Mouse (Mus musculus) embryonic facial prominence, embryonic 11.5 days (tissue): ENCODE results near the gene AC170998.1. TPM values are rescaled to one million over a fixed set of nuclear protein-coding genes. Genes with fewer than 3 reads are reported as not detected.

Experiments
- ATAC-seq: fragments of 200-750 bp; cut with Nextera tagmentation; replicated peaks from 2 replicates; pipeline ENCODE4 v1.8.0; 2017; ENCODE audit warnings: low read depth; ENCODE audit not compliant: insufficient number of reproducible peaks, low FRiP score, low TSS enrichment
- DNase-seq: peaks from one replicate; pipeline ENCODE4 v3.0.0-alpha.2; 2015; ENCODE audit warnings: low spot score
- H3K27ac ChIP-seq: fragments of 300-500 bp; sonication (generic); replicated peaks from 2 replicates; pipeline ENCODE4 v1.5.1; 2014; ENCODE audit warnings: mild to moderate bottlenecking, low read depth, low read length, control low read depth
- H3K27me3 ChIP-seq: fragments of 300-500 bp; sonication (generic); 2 replicates; pipeline ENCODE4 v1.6.1; 2014; ENCODE audit warnings: mild to moderate bottlenecking, low read length, moderate library complexity, mixed read lengths; ENCODE audit not compliant: control insufficient read depth, insufficient read depth
- H3K36me3 ChIP-seq: fragments of 300-500 bp; sonication (generic); replicated peaks from 2 replicates; pipeline ENCODE4 v1.6.1; 2014; ENCODE audit warnings: low read depth, mild to moderate bottlenecking, low read length, moderate library complexity, mixed read lengths; ENCODE audit not compliant: control insufficient read depth, insufficient read depth
- H3K4me1 ChIP-seq: fragments of 300-500 bp; sonication (generic); 2 replicates; pipeline ENCODE4 v1.6.1; 2014; ENCODE audit warnings: low read length, mixed read lengths; ENCODE audit not compliant: control insufficient read depth, insufficient read depth
- H3K4me2 ChIP-seq: fragments of 300-500 bp; sonication (generic); 2 replicates; pipeline ENCODE4 v1.6.1; 2014; ENCODE audit warnings: low read depth, mild to moderate bottlenecking, control low read depth, low read length, moderate library complexity
- H3K4me3 ChIP-seq: fragments of 300-500 bp; sonication (generic); 2 replicates; pipeline ENCODE4 v1.5.1; 2014; ENCODE audit warnings: low read depth, low read length, control low read depth
- H3K9ac ChIP-seq: fragments of 300-500 bp; sonication (generic); replicated peaks from 2 replicates; pipeline ENCODE4 v1.6.1; 2014; ENCODE audit warnings: mild to moderate bottlenecking, control low read depth, low read length
- H3K9me3 ChIP-seq: fragments of 300-500 bp; sonication (generic); replicated peaks from 2 replicates; pipeline ENCODE4 v1.6.1; 2016; ENCODE audit warnings: mild to moderate bottlenecking, low read length, inconsistent platforms, mixed read lengths; ENCODE audit not compliant: control insufficient read depth
- WGBS: fragments of 180-500 bp; shearing (Covaris S2); extraction: QIAGEN DNeasy Blood & Tissue Kit; methylation state at CpG from one replicate; pipeline ENCODE4 v1.1.7; 2014; 5-methylcytosine and 5-hydroxymethylcytosine counted together
- polyA plus RNA-seq: library from polyadenylated mRNA; unstranded; fragments of >200 nt; fragmentation: Nextera tagmentation; extraction: Ambion mirVana; gene quantifications from 2 replicates; pipeline ENCODE4 v1.2.1, GENCODE M21; 2014

AC170998.1 gene
- polyA plus RNA-seq, 1 experiment from 2014 or later, result 0.62 TPM

GRCm38 (mm10) chr17:28691687-28692340 is 34.1 kb upstream of the AC170998.1 start:
- Histone ChIP-seq H3K4me2 (peak overlapping the region; percentile 70), H3K9ac (peak overlapping the region; percentile 93), H3K27ac (peak overlapping the region; percentile 92), H3K27me3 (peaks cover 3% of the 10 kb centered on the region; the same call in 1 of the 2 replicates), H3K36me3 (no peaks in the 10 kb centered on the region), H3K4me3 (peak overlapping the region; percentile 98), H3K9me3 (no peaks in the 10 kb centered on the region), H3K4me1 (peaks cover 4% of the 10 kb centered on the region)
- under 1% methylated on average over 53 of the region's 53 CpGs for WGBS
- ATAC-seq, result peak; percentile 61
- DNase-seq, result peak; percentile 52

GRCm38 (mm10) chr17:28692341-28692710 is 33.6 kb upstream of the AC170998.1 start:
- DNase-seq, result peak; percentile 44
- Histone ChIP-seq H3K4me1 (peaks cover 4% of the 10 kb centered on the region), H3K9ac (peak overlapping the region; percentile 93), H3K36me3 (no peaks in the 10 kb centered on the region), H3K27ac (no peak overlapping the region), H3K27me3 (peaks cover 3% of the 10 kb centered on the region; the same call in 1 of the 2 replicates), H3K4me2 (peak overlapping the region; percentile 70), H3K9me3 (no peaks in the 10 kb centered on the region), H3K4me3 (peak overlapping the region; percentile 98)
- no peak for ATAC-seq
- WGBS, result under 1% methylated on average over 18 of the region's 18 CpGs

DNA sequence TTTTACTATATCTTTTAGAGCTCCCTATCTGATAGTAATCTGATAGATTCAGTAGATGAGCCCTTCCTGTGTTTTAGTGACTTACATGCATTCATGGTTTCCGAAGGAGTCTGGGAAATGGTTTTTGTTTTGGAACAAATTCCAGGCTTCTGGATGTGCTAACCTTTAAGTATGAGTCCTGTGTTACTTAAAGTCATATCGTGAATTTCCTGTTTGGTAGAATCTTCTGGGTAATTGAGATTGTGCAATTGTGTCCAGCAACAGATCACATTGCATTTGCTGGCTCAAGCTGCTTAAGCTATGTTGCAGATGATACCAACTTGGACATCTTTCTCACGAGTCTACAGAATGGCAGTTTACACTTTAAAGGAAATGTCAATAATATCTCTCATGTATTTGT is 32.8 kb upstream of the AC170998.1 start:
- Histone ChIP-seq H3K4me2 (peak overlapping the region; percentile 70), H3K27ac (no peak overlapping the region), H3K36me3 (no peaks in the 10 kb centered on the region), H3K27me3 (peaks cover 3% of the 10 kb centered on the region; the same call in 1 of the 2 replicates), H3K9me3 (no peaks in the 10 kb centered on the region), H3K4me3 (peak overlapping the region; percentile 98), H3K9ac (no peak overlapping the region), H3K4me1 (peaks cover 7% of the 10 kb centered on the region)
- WGBS, result 40% methylated on average over 3 of the region's 3 CpGs
- ATAC-seq, result no peak
- no peak for DNase-seq

- DNase-seq, result no peak
- H3K4me1 ChIP-seq, result peaks cover 7% of the 10 kb centered on the region
- no peaks in the 10 kb centered on the region for H3K9me3 ChIP-seq
- peaks cover 3% of the 10 kb centered on the region; the same call in 1 of the 2 replicates for H3K27me3 ChIP-seq
- no peak for ATAC-seq
- no peak overlapping the region for H3K27ac ChIP-seq
- H3K9ac ChIP-seq, result no peak overlapping the region
- H3K4me2 ChIP-seq, result no peak overlapping the region
- H3K36me3 ChIP-seq, result no peaks in the 10 kb centered on the region
- 69% methylated on average over 2 of the region's 2 CpGs for WGBS
- no peak overlapping the region for H3K4me3 ChIP-seq
These were observed 31.8 kb upstream of the AC170998.1 start for GRCm38 (mm10) chr17:28694078-28694477.

DNA sequence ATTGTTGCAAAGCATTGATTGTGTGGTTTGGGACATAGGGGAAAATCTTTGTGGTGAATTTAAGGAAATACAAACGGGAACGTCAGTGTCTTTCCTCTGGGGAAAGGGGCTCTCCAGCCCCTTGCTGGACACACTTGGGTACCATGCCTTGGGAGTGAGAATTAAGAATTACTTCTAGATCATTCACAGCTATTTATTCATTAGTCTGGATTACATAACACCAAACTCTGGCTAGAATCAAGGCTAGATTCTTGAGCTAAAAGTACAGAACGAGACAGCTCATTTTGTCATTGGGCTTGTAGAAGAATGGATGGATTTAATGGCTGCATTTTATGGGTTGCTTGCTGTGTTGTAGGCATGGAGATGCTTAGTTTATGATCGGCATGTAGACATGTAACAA is 31.1 kb upstream of the AC170998.1 start:
- Histone ChIP-seq H3K27me3 (no peaks in the 10 kb centered on the region), H3K4me3 (no peak overlapping the region), H3K9me3 (no peaks in the 10 kb centered on the region), H3K4me1 (peaks cover 3% of the 10 kb centered on the region), H3K4me2 (no peak overlapping the region), H3K36me3 (no peaks in the 10 kb centered on the region), H3K27ac (no peak overlapping the region), H3K9ac (no peak overlapping the region)
- no peak for DNase-seq
- no peak for ATAC-seq
- WGBS, result 74% methylated on average over 4 of the region's 4 CpGs

GRCm38 (mm10) chr17:28696641-28697040 is 29.2 kb upstream of the AC170998.1 start:
- no peak overlapping the region for H3K4me2 ChIP-seq
- no peak for ATAC-seq
- DNase-seq, result no peak
- H3K27ac ChIP-seq, result no peak overlapping the region
- H3K9me3 ChIP-seq, result no peaks in the 10 kb centered on the region
- peaks cover 3% of the 10 kb centered on the region; the same call in 1 of the 2 replicates for H3K4me1 ChIP-seq
- H3K36me3 ChIP-seq, result no peaks in the 10 kb centered on the region
- no peak overlapping the region for H3K9ac ChIP-seq
- WGBS, result 58% methylated on average over 2 of the region's 2 CpGs
- H3K27me3 ChIP-seq, result no peaks in the 10 kb centered on the region
- no peak overlapping the region for H3K4me3 ChIP-seq

GRCm38 (mm10) chr17:28697290-28698195 is 28.3 kb upstream of the AC170998.1 start:
- DNase-seq, result peak; percentile 33
- Histone ChIP-seq H3K27me3 (no peaks in the 10 kb centered on the region), H3K9me3 (no peaks in the 10 kb centered on the region), H3K36me3 (no peaks in the 10 kb centered on the region), H3K4me3 (no peak overlapping the region), H3K9ac (no peak overlapping the region), H3K27ac (no peak overlapping the region), H3K4me2 (no peak overlapping the region), H3K4me1 (peaks cover 3% of the 10 kb centered on the region; the same call in 1 of the 2 replicates)
- no peak for ATAC-seq
- WGBS, result 76% methylated on average over 13 of the region's 13 CpGs

GRCm38 (mm10) chr17:28698245-28698644 is 27.6 kb upstream of the AC170998.1 start:
- no peak overlapping the region for H3K9ac ChIP-seq
- H3K27me3 ChIP-seq, result no peaks in the 10 kb centered on the region
- no peak overlapping the region for H3K4me3 ChIP-seq
- H3K4me2 ChIP-seq, result no peak overlapping the region
- no peak overlapping the region for H3K27ac ChIP-seq
- ATAC-seq (no peak), DNase-seq (no peak)
- peaks cover 3% of the 10 kb centered on the region; the same call in 1 of the 2 replicates for H3K4me1 ChIP-seq
- WGBS, result 48% methylated on average over 4 of the region's 4 CpGs
- no peaks in the 10 kb centered on the region for H3K36me3 ChIP-seq
- no peaks in the 10 kb centered on the region for H3K9me3 ChIP-seq
